Mouse (Mus musculus) heart, embryonic 12.5 days (tissue): ENCODE measurements at regions not wholly inside any gene's neighbourhood (a gene's known extent, or its start where the extent isn't known, plus 50 kb on each side); places are given as distances from the start of the nearest gene placed in this dataset.
"Not testable (repeated sequence)": the region's sequence is repeated elsewhere in the genome, so short reads cannot be mapped to it uniquely, and the experiment has no call there.

Experiments used
- ATAC-seq: fragments of 200-750 bp; cut with Nextera tagmentation; 2 replicates; pipeline ENCODE4 v1.8.0; 2017; ENCODE audit warnings: moderate TSS enrichment, moderate library complexity; ENCODE audit not compliant: insufficient number of reproducible peaks, low FRiP score
- H3K27ac ChIP-seq: fragments of 300-500 bp; sonication (generic); 2 replicates; pipeline ENCODE4 v1.5.1; 2016; ENCODE audit warnings: mild to moderate bottlenecking, moderate library complexity; ENCODE audit not compliant: poor library complexity, severe bottlenecking
- H3K27me3 ChIP-seq: fragments of 300-500 bp; sonication (generic); replicated peaks from 2 replicates; pipeline ENCODE4 v1.6.1; 2016; ENCODE audit warnings: mild to moderate bottlenecking, moderate library complexity
- H3K36me3 ChIP-seq: fragments of 300-500 bp; sonication (generic); 2 replicates; pipeline ENCODE4 v1.6.1; 2016; ENCODE audit warnings: mild to moderate bottlenecking, moderate library complexity
- H3K4me1 ChIP-seq: fragments of 300-500 bp; sonication (generic); replicated peaks from 2 replicates; pipeline ENCODE4 v1.6.1; 2016; ENCODE audit warnings: mild to moderate bottlenecking
- H3K4me2 ChIP-seq: fragments of 300-500 bp; sonication (generic); 2 replicates; pipeline ENCODE4 v1.6.1; 2016; ENCODE audit warnings: mild to moderate bottlenecking, moderate library complexity
- H3K4me3 ChIP-seq: fragments of 300-500 bp; sonication (generic); 2 replicates; pipeline ENCODE4 v1.5.1; 2016; ENCODE audit warnings: mild to moderate bottlenecking
- H3K9ac ChIP-seq: fragments of 300-500 bp; sonication (generic); 2 replicates; pipeline ENCODE4 v1.6.1; 2016; ENCODE audit warnings: mild to moderate bottlenecking, moderate library complexity
- H3K9me3 ChIP-seq: fragments of 300-500 bp; sonication (generic); replicated peaks from 2 replicates; pipeline ENCODE4 v1.6.1; 2016; ENCODE audit warnings: mild to moderate bottlenecking, moderate library complexity
- WGBS: fragments of 180-500 bp; shearing (Covaris S2); methylation state at CpG from one replicate; pipeline ENCODE4 v1.1.7; 2016; 5-methylcytosine and 5-hydroxymethylcytosine counted together

DNA sequence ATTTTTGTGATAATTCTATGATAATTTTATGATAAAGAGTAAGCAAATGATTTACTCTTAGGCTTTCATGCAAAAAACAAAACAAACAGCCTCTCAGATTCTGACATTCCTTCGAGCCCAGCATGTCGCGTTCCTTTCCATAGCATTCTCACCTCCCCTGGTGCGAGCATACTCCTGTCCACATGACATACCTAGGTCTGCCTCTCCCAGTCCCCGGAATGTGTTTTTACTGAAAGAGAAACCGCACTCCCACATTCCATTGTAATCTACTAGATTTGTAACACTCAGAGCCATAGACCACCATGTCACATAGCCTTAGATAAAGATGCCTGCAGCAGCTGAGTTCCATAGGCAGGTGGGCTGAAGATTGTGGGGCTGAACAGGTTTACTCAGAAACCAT is 250.8 kb downstream of the Gxylt1 start:
- Histone ChIP-seq H3K4me3 (no peak overlapping the region), H3K36me3 (no peaks in the 10 kb centered on the region), H3K27me3 (no peaks in the 10 kb centered on the region), H3K27ac (no peak overlapping the region; the same call in 1 of the 2 replicates), H3K4me1 (peaks cover 18% of the 10 kb centered on the region), H3K9me3 (no peaks in the 10 kb centered on the region), H3K9ac (no peak overlapping the region), H3K4me2 (no peak overlapping the region)
- ATAC-seq: no peak
- 37% methylated on average over 6 of the region's 6 CpGs for WGBS

DNA sequence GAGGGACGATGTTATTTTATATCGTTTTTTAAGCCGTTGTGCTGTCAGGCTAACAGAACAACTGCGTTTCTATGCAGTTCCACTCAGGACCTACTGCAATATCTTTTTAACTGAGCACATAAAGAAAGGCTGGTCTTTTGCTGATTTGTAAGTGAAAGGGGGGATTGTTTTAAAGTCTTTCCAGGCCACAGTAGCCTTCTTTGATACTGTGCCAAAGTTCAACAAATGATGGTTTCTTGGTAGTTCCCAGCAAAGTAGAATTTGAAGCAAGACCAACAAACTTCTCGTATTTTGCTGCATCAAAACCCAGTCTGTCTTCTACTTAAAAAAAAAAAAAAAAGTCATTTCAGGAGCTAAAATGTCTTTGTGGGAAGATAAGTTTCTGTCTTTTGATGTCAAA is 263.8 kb downstream of the Gxylt1 start:
- WGBS: 74% methylated on average over 5 of the region's 5 CpGs
- no peaks in the 10 kb centered on the region for H3K36me3 ChIP-seq
- peaks cover 9% of the 10 kb centered on the region for H3K4me1 ChIP-seq
- H3K9ac ChIP-seq: no peak overlapping the region
- H3K27me3 ChIP-seq: no peaks in the 10 kb centered on the region
- H3K27ac ChIP-seq: no peak overlapping the region
- no peak overlapping the region for H3K4me3 ChIP-seq
- no peaks in the 10 kb centered on the region for H3K9me3 ChIP-seq
- no peak overlapping the region for H3K4me2 ChIP-seq
- no peak for ATAC-seq

DNA sequence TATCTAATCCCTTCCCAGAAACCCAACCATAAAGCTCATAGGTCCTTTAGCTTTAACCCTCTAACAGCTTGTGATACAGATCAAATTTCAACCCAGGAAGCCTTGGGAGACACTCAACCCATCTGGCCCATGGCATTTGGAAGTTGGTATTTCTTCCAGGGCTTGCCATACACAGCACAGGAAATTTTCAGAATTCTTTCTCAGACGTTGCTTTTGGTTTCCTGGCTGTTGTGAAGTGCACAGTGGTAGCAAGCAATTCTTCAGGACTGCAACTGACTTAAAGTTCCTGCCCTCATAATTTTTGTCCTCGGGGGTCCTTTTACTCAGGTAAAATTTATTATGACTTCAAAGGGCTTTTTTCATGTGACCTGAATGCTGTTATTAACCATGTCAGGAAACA is 264.4 kb downstream of the Gxylt1 start:
- Histone ChIP-seq H3K4me3 (no peak overlapping the region), H3K4me2 (no peak overlapping the region; the same call in 1 of the 2 replicates), H3K9ac (no peak overlapping the region), H3K27ac (no peak overlapping the region), H3K9me3 (no peaks in the 10 kb centered on the region), H3K27me3 (no peaks in the 10 kb centered on the region), H3K36me3 (no peaks in the 10 kb centered on the region), H3K4me1 (peaks cover 14% of the 10 kb centered on the region)
- 31% methylated on average over 2 of the region's 2 CpGs for WGBS
- ATAC-seq: no peak

DNA sequence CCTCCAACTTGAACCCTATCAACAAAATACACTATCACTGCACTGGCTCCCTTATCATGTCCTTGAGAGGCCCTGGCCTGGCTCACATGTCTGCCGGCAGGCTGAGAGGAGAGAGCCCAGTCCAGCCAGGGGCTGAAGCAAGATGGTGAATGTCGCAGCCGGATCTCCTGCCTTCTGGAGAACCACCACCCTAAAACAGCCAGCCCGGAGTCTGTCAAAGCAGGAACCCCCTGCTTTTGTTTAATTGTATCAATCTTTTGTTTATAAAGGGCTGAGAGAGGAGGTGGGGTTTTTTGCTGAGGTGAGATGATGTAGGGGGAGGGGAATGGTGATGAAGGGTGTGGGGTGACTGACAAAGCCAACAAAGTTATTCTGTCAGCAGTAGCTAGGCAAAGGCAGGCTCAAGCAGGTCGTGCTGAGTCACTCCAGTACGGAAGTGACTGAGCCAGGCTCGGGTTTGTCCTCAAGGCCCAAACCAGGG is 269.2 kb downstream of the Gxylt1 start:
- WGBS: 3% methylated on average over 7 of the region's 7 CpGs
- Histone ChIP-seq H3K27ac (peak overlapping the region; percentile 90), H3K4me3 (no peak overlapping the region), H3K4me2 (peak overlapping the region; percentile 48), H3K9me3 (no peaks in the 10 kb centered on the region), H3K4me1 (peaks cover 38% of the 10 kb centered on the region), H3K27me3 (no peaks in the 10 kb centered on the region), H3K9ac (no peak overlapping the region), H3K36me3 (no peaks in the 10 kb centered on the region)
- peak; percentile 85 for ATAC-seq

DNA sequence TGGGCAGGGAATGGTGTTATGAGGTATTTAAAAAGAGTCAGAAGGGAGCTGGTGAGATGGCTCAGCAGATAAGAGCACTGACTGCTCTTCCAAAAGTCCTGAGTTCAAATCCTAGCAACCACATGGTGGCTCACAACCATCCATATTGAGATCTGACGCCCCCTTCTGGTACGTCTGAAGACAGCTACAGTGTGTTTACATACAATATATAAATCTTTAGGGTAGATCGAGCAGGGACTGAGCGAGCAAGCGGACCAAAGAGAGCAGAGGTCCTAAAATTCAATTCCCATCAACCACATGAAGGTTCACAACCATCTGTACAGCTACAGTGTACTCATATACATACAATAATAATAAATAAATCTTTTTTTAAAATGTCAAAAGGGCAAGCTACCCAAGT is 269.8 kb downstream of the Gxylt1 start:
- not testable (repeated sequence) for H3K9ac ChIP-seq, H3K27me3 ChIP-seq, H3K36me3 ChIP-seq, H3K4me3 ChIP-seq, H3K9me3 ChIP-seq
- 80% methylated on average over 5 of the region's 5 CpGs for WGBS
- Histone ChIP-seq H3K4me1 (peaks cover 33% of the 10 kb centered on the region), H3K27ac (peak overlapping the region; percentile 90), H3K4me2 (peak overlapping the region; percentile 48; the same call in 1 of the 2 replicates)
- ATAC-seq: 0 out of 2 replicates have a peak, but pooled peaks have one; percentile 1

DNA sequence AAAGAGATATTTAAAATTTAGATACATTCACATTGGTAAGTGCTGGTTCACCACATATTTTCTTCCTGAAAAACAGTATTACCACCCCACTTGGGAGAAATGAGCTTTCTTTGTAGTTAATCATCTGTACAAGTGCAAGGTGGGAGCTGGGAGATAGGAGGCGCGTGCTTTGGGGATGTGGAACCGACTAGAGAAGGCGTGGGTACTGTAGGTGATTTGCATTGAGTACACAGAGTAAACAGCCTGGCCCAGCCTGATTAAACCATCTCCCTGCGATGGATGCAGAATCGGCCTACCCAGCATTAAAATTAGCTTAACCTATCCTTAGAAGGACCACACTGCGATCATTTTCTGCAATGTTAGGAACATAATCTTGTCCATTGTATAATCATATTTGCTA is 270.4 kb downstream of the Gxylt1 start:
- 75% methylated on average over 7 of the region's 7 CpGs for WGBS
- no peaks in the 10 kb centered on the region for H3K9me3 ChIP-seq
- H3K4me3 ChIP-seq: no peak overlapping the region
- H3K4me2 ChIP-seq: no peak overlapping the region
- peaks cover 33% of the 10 kb centered on the region for H3K4me1 ChIP-seq
- no peak for ATAC-seq
- no peak overlapping the region for H3K9ac ChIP-seq
- no peaks in the 10 kb centered on the region for H3K27me3 ChIP-seq
- H3K36me3 ChIP-seq: no peaks in the 10 kb centered on the region
- no peak overlapping the region for H3K27ac ChIP-seq

DNA sequence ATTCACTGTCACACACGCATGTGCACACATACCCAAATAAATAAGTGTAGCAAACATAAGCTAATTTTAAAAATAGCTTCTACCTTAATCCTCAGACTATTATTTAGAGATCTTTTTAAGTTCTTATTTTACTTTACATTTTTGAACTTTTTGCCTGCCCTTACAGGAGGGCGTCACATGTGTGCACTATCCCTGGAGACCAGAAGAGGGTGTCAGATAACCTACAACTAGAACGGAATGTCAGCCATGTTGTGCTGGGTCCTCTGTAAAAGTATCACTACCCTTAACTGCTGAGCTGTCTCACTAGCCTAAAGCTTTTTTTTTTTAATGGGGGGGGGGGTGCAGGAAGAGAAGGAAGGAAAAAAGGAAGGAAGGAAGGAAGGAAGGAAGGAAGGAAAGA is 271.7 kb downstream of the Gxylt1 start:
- Histone ChIP-seq H3K27me3 (no peaks in the 10 kb centered on the region), H3K4me2 (no peak overlapping the region), H3K36me3 (no peaks in the 10 kb centered on the region), H3K27ac (no peak overlapping the region), H3K4me1 (peaks cover 36% of the 10 kb centered on the region), H3K4me3 (no peak overlapping the region), H3K9me3 (no peaks in the 10 kb centered on the region), H3K9ac (no peak overlapping the region)
- WGBS: 80% methylated on average over 3 of the region's 3 CpGs
- ATAC-seq: no peak

DNA sequence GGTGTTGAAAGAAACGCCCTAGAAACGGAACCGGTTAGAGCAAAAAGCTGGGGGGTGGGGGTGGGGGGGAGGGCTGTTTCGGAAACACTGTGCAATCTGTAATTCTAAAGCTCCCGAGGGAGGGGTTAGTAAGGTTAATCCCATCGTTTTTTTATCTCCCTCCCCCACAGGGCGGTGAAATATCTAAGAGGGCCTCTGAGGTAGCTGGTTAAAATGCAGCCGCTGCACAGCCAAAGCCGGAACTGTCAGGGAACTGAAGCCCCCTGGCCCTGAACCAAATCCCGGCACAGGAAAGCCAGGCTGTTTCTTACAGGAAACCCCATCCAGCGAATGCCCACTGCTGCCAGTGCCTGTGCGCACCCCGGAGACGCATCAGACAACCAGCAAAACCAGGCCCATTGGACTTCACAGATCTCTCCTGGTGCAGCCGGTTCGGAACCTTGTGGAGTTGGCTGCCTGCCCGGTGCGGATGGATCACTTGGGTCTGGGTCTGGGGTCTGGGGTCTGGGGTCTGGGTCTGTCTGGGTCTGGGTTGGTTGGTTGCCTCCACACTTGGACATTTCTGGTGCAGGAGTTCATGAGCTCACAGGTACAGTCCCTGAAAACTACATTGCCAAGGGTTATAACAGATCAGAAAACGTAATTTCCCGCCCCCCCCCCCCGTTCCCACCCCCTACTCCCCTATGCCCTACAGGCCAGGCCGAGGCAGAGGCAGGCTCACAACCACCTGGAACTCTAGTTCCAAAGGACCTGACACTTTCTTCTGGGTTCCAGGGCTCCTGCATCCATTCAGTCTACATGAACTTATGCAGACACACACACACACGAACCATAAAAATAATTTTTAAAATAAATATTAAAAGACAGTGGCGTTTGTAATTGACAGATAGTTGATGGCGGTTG is 272.7 kb downstream of the Gxylt1 start:
- Histone ChIP-seq H3K27ac (peak overlapping the region; percentile 20), H3K36me3 (no peaks in the 10 kb centered on the region), H3K9ac (peak overlapping the region; percentile 57), H3K27me3 (no peaks in the 10 kb centered on the region), H3K4me3 (peak overlapping the region; percentile 29), H3K9me3 (no peaks in the 10 kb centered on the region), H3K4me1 (peaks cover 38% of the 10 kb centered on the region), H3K4me2 (peak overlapping the region; percentile 67)
- WGBS: 19% methylated on average over 25 of the region's 25 CpGs
- 0 out of 2 replicates have a peak, but pooled peaks have one; percentile 30 for ATAC-seq

DNA sequence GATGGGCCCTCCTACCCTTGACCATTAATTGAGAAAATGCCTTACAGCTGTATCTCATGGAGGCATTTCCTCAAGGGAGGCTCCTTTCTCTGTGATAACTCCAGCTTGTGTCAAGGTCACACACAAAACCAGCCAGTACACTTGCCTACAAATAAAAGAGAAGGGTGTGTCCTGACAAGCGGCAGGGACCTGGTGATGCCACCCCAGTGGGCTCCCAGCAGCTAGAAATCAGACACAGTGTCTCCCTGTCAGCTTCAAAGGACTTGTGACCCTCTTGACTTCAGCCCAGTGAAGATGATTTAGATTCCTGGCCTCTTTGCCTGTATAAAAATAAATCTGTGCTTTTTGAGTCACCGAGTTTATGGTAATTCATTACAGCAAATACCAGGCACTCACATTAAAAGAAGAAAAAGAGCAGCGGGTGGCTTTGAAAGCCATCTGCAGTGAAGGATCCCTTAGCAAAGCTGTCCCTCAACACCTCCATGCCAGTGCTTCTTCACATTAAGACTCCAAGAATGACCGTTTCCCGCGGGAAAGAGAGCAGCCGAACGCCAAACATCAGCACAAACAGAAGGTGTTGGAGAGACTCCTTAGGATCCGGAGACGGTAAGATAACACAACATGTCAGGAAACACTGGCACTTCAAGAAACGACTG is 273.5 kb downstream of the Gxylt1 start:
- H3K36me3 ChIP-seq: no peaks in the 10 kb centered on the region
- WGBS: 3% methylated on average over 11 of the region's 11 CpGs
- peaks cover 37% of the 10 kb centered on the region for H3K4me1 ChIP-seq
- H3K27ac ChIP-seq: no peak overlapping the region
- H3K9ac ChIP-seq: 0 out of 2 replicates have a peak overlapping the region, but pooled peaks have one; percentile 57
- ATAC-seq: no peak
- H3K4me3 ChIP-seq: peak overlapping the region; percentile 29
- H3K4me2 ChIP-seq: peak overlapping the region; percentile 67
- H3K9me3 ChIP-seq: no peaks in the 10 kb centered on the region
- H3K27me3 ChIP-seq: no peaks in the 10 kb centered on the region

DNA sequence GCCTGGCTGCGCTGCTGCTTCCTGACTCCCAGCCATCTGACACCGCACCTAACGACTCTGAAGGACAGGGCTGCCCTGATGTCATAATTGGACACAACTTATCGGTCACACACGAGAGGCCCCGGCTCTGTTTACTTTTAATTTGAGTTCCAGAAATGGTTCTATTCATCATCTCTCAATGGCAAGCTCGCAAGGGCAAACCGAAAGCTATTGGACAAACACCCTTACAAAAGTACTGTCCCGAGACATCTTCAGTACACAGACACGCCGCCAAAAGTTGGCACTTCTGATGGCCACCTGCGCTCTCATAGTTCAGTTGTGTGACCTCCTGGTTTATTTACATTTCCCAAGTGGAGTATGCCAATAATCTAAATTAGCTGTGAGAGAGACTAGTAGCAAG is 274.9 kb downstream of the Gxylt1 start:
- no peak overlapping the region for H3K4me2 ChIP-seq
- no peak for ATAC-seq
- WGBS: 72% methylated on average over 12 of the region's 12 CpGs

DNA sequence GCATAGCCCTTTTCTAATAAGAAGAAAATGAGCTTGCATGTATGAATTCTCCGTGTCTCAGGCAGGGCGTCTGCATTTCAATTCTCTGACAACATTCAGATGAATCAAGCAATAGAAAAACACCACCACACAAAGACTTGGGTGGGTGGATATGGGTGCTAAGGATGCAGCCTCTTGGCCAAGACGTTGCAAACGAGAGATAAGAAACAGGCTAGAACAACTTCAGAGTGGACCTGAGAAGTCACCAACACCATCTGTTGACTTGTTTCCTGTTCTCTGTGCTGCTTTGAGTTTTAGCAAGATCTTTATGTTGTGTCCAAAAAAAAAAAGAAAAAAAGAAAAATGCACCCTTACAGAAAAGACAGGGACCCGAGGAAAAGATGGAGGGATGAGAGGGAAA is 277.0 kb downstream of the Gxylt1 start:
- Histone ChIP-seq H3K27me3 (no peaks in the 10 kb centered on the region), H3K27ac (no peak overlapping the region), H3K4me2 (no peak overlapping the region), H3K36me3 (no peaks in the 10 kb centered on the region), H3K4me1 (peaks cover 21% of the 10 kb centered on the region), H3K9ac (no peak overlapping the region), H3K9me3 (no peaks in the 10 kb centered on the region), H3K4me3 (no peak overlapping the region)
- 50% methylated on average over 5 of the region's 5 CpGs for whole genome bisulfite sequencing
- ATAC-seq: no peak

More for the DNA sequence above, 274.9 kb downstream of the Gxylt1 start:
- Histone ChIP-seq H3K27ac (no peak overlapping the region), H3K9me3 (no peaks in the 10 kb centered on the region), H3K9ac (no peak overlapping the region), H3K27me3 (no peaks in the 10 kb centered on the region), H3K4me3 (no peak overlapping the region), H3K4me1 (peaks cover 24% of the 10 kb centered on the region), H3K36me3 (no peaks in the 10 kb centered on the region)
